Mouse (Mus musculus) hindbrain, embryonic 14.5 days (tissue): ENCODE data around the gene Ada. TPM values are rescaled to one million over a fixed set of nuclear protein-coding genes. Genes with fewer than 3 reads are reported as not detected.
A peak's percentile ranks its signal among the peaks of the same experiment; 100 is the strongest.

Experiments used
- ATAC-seq: fragments of 200-750 bp; cut with Nextera tagmentation; 2 replicates; pipeline ENCODE4 v1.8.0; 2017; ENCODE audit warnings: moderate number of reproducible peaks, mild to moderate bottlenecking, moderate TSS enrichment, moderate library complexity; ENCODE audit not compliant: low FRiP score
- DNase-seq: peaks from one replicate; pipeline ENCODE4 v3.0.0-alpha.2; 2015; ENCODE audit warnings: low spot score
- H3K27ac ChIP-seq: fragments of 300-500 bp; sonication (generic); 2 replicates; pipeline ENCODE4 v1.5.1; 2014; ENCODE audit warnings: mild to moderate bottlenecking, moderate library complexity
- H3K27me3 ChIP-seq: fragments of 300-500 bp; sonication (generic); 2 replicates; pipeline ENCODE4 v1.6.1; 2014; ENCODE audit warnings: mild to moderate bottlenecking, low read length, mixed read lengths; ENCODE audit not compliant: control insufficient read depth, insufficient read depth
- H3K36me3 ChIP-seq: fragments of 300-500 bp; sonication (generic); replicated peaks from 2 replicates; pipeline ENCODE4 v1.6.1; 2014; ENCODE audit not compliant: control insufficient read depth, insufficient read depth
- H3K4me1 ChIP-seq: fragments of 300-500 bp; sonication (generic); replicated peaks from 2 replicates; pipeline ENCODE4 v1.6.1; 2014; ENCODE audit warnings: antibody characterized with exemption, low read length, mixed read lengths; ENCODE audit not compliant: control insufficient read depth, insufficient read depth
- H3K4me2 ChIP-seq: fragments of 300-500 bp; sonication (generic); replicated peaks from 2 replicates; pipeline ENCODE4 v1.6.1; 2014; ENCODE audit warnings: mild to moderate bottlenecking, moderate library complexity
- H3K4me3 ChIP-seq: fragments of 300-500 bp; sonication (generic); replicated peaks from 2 replicates; pipeline ENCODE4 v1.5.1; 2014; ENCODE audit warnings: mild to moderate bottlenecking, low read length
- H3K9ac ChIP-seq: fragments of 300-500 bp; sonication (generic); 2 replicates; pipeline ENCODE4 v1.6.1; 2014
- H3K9me3 ChIP-seq: fragments of 300-500 bp; sonication (generic); 2 replicates; pipeline ENCODE4 v1.6.1; 2016; ENCODE audit warnings: low read length; ENCODE audit not compliant: control insufficient read depth
- WGBS: fragments of 180-500 bp; shearing (Covaris S2); extraction: QIAGEN DNeasy Blood & Tissue Kit; methylation state at CpG from one replicate; pipeline ENCODE4 v1.1.7; 2014; 5-methylcytosine and 5-hydroxymethylcytosine counted together
- polyA plus RNA-seq: library from polyadenylated mRNA; unstranded; fragments of >200 nt; fragmentation: Nextera tagmentation; extraction: Ambion mirVana; gene quantifications from 2 replicates; pipeline ENCODE4 v1.2.1, GENCODE M21; 2014

Gene Ada
- polyA plus RNA-seq, 1 experiment from 2014 or later = 3.0 TPM

- no peak for DNase-seq
- no peak overlapping the region for H3K9ac ChIP-seq
- H3K9me3 ChIP-seq = no peaks in the 10 kb centered on the region
- 13% methylated on average over 13 of the region's 13 CpGs for WGBS
- H3K4me3 ChIP-seq = no peak overlapping the region
- ATAC-seq = no peak
- H3K27ac ChIP-seq = no peak overlapping the region
- H3K4me1 ChIP-seq = no peaks in the 10 kb centered on the region
- H3K4me2 ChIP-seq = no peak overlapping the region
- peaks cover 5% of the 10 kb centered on the region; the same call in 1 of the 2 replicates for H3K27me3 ChIP-seq
- no peaks in the 10 kb centered on the region for H3K36me3 ChIP-seq
Observed at GRCm38 (mm10) chr2:163776661-163777060, 26.6 kb upstream of the Ada start.

DNA sequence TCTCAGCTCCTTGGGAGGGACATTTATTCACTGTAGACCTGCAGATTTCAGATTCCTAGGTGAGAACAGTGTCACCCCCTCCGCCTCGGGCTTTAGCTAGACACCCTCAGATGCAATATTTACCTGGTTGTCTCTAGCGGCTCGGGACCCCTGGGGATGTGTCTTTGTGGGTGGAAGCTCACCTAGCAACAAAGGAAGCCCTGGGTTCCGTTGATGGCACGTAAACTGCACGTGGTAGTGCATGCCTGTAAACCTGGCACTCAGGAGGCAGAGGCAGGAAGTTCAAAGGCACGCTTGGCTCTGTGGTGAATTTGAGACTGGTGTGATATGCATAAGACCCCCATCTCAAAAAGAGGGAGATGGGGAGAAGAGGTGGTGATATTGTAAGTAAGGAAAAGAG is 20.7 kb upstream of the Ada start:
- 90% methylated on average over 8 of the region's 8 CpGs for WGBS

GRCm38 (mm10) chr2:163766890-163767289 is 16.9 kb upstream of the Ada start:
- Histone ChIP-seq H3K27ac (no peak overlapping the region), H3K9ac (no peak overlapping the region), H3K27me3 (no peaks in the 10 kb centered on the region), H3K4me1 (no peaks in the 10 kb centered on the region), H3K9me3 (no peaks in the 10 kb centered on the region), H3K36me3 (no peaks in the 10 kb centered on the region), H3K4me3 (no peak overlapping the region), H3K4me2 (no peak overlapping the region)
- no peak for DNase-seq
- whole genome bisulfite sequencing = 93% methylated on average over 1 of the region's 1 CpGs
- no peak for ATAC-seq

More for the DNA sequence above, 20.7 kb upstream of the Ada start:
- DNase-seq = no peak
- ATAC-seq = no peak
- no peaks in the 10 kb centered on the region for H3K4me1 ChIP-seq
- H3K36me3 ChIP-seq = no peaks in the 10 kb centered on the region
- no peaks in the 10 kb centered on the region for H3K27me3 ChIP-seq
- no peaks in the 10 kb centered on the region for H3K9me3 ChIP-seq
- H3K4me3 ChIP-seq = no peak overlapping the region
- no peak overlapping the region for H3K4me2 ChIP-seq
- no peak overlapping the region for H3K27ac ChIP-seq
- no peak overlapping the region for H3K9ac ChIP-seq

DNA sequence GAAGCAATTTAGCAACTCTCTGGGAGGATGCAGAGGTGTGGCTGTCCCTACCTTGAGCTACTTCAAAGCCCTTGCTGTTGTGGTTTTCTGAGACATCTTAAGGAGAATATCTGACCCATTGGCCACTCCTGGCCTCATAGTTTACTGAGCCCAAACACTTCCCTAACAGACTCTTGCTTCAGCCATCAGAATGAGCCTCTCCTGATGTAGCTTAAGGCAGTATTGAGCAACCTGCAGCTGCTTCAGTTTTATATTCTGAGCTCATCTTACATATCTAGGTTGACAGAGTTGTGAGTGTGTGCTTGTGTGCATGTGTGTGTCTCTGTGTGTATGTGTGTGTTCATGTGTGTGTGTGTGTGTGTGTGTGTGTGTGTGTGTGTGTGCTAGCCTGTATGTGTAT is 16.2 kb upstream of the Ada start:
- no peak overlapping the region for H3K4me3 ChIP-seq
- H3K4me2 ChIP-seq = no peak overlapping the region
- H3K4me1 ChIP-seq = no peaks in the 10 kb centered on the region
- DNase-seq = no peak
- no peaks in the 10 kb centered on the region for H3K27me3 ChIP-seq
- no peak overlapping the region for H3K9ac ChIP-seq
- no peaks in the 10 kb centered on the region for H3K36me3 ChIP-seq
- no peaks in the 10 kb centered on the region for H3K9me3 ChIP-seq
- no peak for ATAC-seq
- no peak overlapping the region for H3K27ac ChIP-seq

DNA sequence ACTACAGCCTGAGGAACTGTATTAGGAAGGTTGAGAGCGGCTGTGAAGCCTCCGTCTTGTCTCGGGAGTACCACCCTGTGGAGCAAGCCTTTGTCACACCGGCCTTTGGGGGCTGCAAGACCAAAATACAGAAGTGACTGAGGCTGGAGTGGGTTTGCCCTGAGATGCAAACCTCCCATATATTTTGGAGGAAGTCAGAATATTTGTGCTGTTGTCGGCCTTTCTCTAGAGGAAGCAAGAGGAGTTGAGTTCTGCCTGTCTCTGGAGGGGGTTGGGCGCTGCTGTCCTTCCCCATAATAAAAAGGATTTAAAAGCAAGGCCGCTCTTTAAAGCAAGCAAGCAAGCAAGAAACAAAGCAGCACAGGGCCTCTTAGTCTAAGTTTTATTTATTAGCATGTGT is 11.4 kb upstream of the Ada start:
- Histone ChIP-seq H3K9me3 (no peaks in the 10 kb centered on the region), H3K36me3 (no peaks in the 10 kb centered on the region), H3K4me1 (no peaks in the 10 kb centered on the region), H3K27me3 (no peaks in the 10 kb centered on the region), H3K27ac (no peak overlapping the region), H3K9ac (no peak overlapping the region), H3K4me3 (no peak overlapping the region), H3K4me2 (no peak overlapping the region)
- WGBS = 83% methylated on average over 7 of the region's 7 CpGs
- DNase-seq (no peak), ATAC-seq (no peak)

DNA sequence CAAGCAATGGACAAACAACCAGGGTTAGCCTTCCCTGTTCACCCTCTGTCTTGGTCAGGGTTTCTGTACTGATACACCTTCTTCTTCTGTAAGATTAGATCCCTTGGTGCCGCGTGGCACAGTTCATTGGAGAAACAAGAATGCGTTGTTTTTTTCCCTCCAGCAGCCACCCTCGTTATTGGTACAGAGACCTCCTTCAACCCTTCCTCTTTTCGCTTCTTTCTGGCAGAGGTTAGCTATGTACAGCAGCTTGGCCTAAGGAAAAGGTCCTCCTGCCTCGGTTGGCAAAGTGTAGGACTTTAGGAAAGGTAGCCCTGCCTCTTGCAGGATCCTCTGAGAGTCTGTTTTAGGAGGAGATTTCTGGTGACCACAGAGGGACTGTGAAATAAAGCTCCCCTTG is 10.6 kb upstream of the Ada start:
- no peaks in the 10 kb centered on the region for H3K9me3 ChIP-seq
- ATAC-seq (no peak), DNase-seq (no peak)
- H3K4me3 ChIP-seq = no peak overlapping the region
- no peaks in the 10 kb centered on the region for H3K27me3 ChIP-seq
- H3K4me1 ChIP-seq = no peaks in the 10 kb centered on the region
- no peak overlapping the region for H3K9ac ChIP-seq
- no peak overlapping the region for H3K4me2 ChIP-seq
- 90% methylated on average over 6 of the region's 6 CpGs for whole genome bisulfite sequencing
- no peak overlapping the region for H3K27ac ChIP-seq
- H3K36me3 ChIP-seq = no peaks in the 10 kb centered on the region

- no peaks in the 10 kb centered on the region for H3K9me3 ChIP-seq
- no peaks in the 10 kb centered on the region for H3K36me3 ChIP-seq
- WGBS = 82% methylated on average over 2 of the region's 2 CpGs
- no peak overlapping the region for H3K9ac ChIP-seq
- no peak overlapping the region for H3K4me3 ChIP-seq
- no peaks in the 10 kb centered on the region for H3K4me1 ChIP-seq
- no peak overlapping the region for H3K4me2 ChIP-seq
- DNase-seq = no peak
- no peak overlapping the region for H3K27ac ChIP-seq
- no peaks in the 10 kb centered on the region for H3K27me3 ChIP-seq
- ATAC-seq = no peak
Observed at GRCm38 (mm10) chr2:163758146-163758545, 8.1 kb upstream of the Ada start.

DNA sequence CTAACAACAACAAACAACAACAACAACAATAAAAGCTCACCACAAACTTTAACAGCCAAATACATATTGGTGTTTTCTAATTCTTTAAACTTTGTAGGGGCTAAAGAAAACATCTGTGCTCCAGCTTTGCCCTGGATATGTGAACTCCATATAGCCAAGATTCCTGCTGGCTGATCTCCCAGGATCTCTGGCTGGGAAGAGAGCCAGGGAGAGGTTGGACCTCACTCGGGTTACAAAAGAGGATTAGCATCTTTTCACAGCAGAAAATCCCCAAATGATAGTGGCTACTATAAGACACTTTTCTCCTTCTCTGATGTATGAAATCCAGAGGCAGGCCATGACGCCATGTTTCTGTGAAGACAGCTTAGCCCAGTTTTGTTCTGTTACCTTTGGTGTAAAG is 6.7 kb upstream of the Ada start:
- Histone ChIP-seq H3K9me3 (no peaks in the 10 kb centered on the region), H3K4me1 (no peaks in the 10 kb centered on the region), H3K9ac (no peak overlapping the region), H3K4me2 (no peak overlapping the region), H3K36me3 (no peaks in the 10 kb centered on the region), H3K27ac (no peak overlapping the region), H3K4me3 (no peak overlapping the region), H3K27me3 (no peaks in the 10 kb centered on the region)
- DNase-seq (peak; percentile 71), ATAC-seq (no peak)
- WGBS = 41% methylated on average over 2 of the region's 2 CpGs

DNA sequence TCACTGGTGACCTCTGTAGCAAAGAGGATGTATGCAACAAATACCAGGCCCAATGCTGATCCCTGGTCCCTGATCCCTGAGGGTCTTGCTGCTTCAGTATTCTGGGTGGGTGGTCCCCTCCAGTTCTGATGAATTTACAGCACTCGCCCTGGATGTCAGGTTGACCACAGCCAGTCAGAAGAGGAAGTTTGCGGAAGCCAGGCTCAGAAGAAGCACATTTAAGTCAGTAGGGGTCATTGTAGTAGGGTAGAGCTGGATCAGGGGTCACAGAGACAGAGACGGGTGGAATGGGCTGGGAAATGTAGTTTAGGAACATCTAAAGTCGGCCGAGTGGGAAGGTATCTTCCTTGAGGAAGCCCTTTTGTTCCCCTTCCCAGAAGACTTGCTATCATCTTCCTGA is 4.2 kb upstream of the Ada start:
- H3K27ac ChIP-seq = no peak overlapping the region

GRCm38 (mm10) chr2:163744801-163745570 is 5.1 kb downstream of the Ada start:
- no peaks in the 10 kb centered on the region for H3K27me3 ChIP-seq
- peaks cover 6% of the 10 kb centered on the region; the same call in 1 of the 2 replicates for H3K4me1 ChIP-seq
- WGBS = 87% methylated on average over 10 of the region's 10 CpGs

More for the DNA sequence above, 4.2 kb upstream of the Ada start:
- H3K36me3 ChIP-seq = no peaks in the 10 kb centered on the region
- no peak for ATAC-seq
- H3K9ac ChIP-seq = no peak overlapping the region
- DNase-seq = no peak
- no peaks in the 10 kb centered on the region for H3K27me3 ChIP-seq
- H3K9me3 ChIP-seq = no peaks in the 10 kb centered on the region
- H3K4me1 ChIP-seq = peaks cover 6% of the 10 kb centered on the region; the same call in 1 of the 2 replicates
- 75% methylated on average over 5 of the region's 5 CpGs for WGBS
- no peak overlapping the region for H3K4me2 ChIP-seq
- H3K4me3 ChIP-seq = no peak overlapping the region

More at GRCm38 (mm10) chr2:163744801-163745570, 5.1 kb downstream of the Ada start:
- H3K4me3 ChIP-seq = no peak overlapping the region
- no peak overlapping the region for H3K4me2 ChIP-seq
- no peak overlapping the region for H3K9ac ChIP-seq
- H3K36me3 ChIP-seq = no peaks in the 10 kb centered on the region
- H3K27ac ChIP-seq = no peak overlapping the region
- DNase-seq = no peak
- no peaks in the 10 kb centered on the region for H3K9me3 ChIP-seq
- ATAC-seq = no peak
